Mouse (Mus musculus) cerebellum, postnatal 10 days (tissue): Measurements from ENCODE around the gene Ttc25.
"Not testable (repeated sequence)": the region's sequence is repeated elsewhere in the genome, so short reads cannot be mapped to it uniquely, and the experiment has no call there.

Experiments
- DNase-seq, 2 experiments: peaks; one replicate each; pipeline ENCODE4 v3.0.0; 2021; ENCODE audit warnings: mixed read lengths in 2 of 2

The Ttc25 gene

DNA sequence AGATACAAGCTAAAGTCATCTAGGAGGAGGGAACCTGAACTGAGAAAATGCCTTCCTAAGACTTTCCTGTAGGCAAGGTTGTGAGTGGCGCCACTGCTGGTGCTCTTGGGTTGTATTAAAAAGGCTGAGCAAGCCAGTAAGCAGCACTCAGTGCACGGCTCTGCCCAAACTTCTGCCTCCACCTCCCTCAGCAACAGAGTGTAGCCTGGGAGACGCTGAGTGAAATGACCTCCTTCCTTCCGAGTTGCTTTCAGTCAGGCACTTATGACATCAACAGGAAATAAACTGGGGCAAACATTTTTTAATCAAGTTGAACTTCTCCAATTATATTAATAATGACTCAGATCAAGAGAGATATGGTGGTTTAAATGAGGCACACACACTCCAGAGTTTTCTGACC lies 63.4 kb downstream of the Ttc25 start:
- DNase-seq = no peak

DNA sequence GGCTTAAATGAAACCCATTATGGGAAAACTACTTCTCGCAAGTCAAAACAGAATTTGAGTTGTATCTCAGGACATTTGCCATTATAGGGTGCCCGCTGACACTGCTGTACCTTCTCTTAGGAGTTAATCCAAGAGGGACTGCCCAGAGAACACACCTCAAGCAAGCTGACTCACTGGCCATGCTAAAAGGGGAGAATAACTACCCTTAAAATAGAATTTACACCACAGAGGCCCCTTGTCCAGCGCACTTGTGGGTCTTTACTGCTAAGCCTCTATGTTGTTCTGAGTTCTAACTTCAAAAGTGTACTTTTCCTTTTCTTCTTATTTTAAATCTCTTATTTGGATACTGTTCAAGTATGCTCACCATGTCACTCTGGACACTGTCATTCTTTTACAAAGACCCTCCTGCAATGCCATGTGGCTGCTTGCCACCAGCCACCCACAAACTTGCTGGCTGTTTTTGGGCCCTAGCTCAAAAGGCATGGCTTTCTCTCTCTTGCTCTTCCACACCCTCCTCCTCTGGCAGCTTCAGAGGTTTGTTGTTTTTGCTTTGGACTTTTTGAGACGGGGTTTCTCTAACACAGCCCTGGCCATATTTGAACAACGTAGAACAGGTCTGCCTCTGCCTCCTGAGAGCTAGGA lies 64.1 kb downstream of the Ttc25 start:
- peak in 1 of 2 experiments; percentile 37 for DNase-seq

DNA sequence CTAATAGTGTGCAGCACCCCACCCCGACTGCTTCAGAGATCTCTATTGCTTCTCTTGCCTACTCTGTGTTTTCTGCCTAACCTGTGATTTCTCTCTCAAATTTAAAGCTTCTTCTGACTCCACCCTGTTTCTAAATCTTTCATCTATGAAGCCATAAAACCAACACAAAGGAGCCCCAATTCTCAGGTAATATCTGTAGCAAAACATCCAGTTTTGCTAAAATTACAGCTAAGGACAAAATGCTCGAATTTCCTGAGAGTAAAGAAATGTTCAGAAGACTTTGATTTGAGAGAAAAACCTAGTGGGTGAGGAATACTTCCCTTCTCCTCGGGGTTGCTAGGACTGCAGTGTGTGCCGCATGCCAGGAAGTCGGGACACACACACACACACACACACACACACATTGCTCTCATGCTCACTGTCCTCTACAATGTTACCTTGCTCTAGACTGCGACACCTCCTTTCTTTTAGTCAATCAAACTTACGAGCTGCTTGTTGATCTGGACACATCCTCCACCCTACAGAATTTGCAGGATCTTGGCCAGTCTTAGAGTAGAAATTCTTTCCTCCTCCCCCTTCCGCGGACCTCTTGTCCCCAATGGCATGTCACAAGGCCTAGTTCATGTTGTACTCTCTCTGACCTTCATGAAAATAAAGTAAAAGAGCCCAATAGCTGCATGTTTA lies 64.7 kb downstream of the Ttc25 start:
- DNase-seq = no peak

DNA sequence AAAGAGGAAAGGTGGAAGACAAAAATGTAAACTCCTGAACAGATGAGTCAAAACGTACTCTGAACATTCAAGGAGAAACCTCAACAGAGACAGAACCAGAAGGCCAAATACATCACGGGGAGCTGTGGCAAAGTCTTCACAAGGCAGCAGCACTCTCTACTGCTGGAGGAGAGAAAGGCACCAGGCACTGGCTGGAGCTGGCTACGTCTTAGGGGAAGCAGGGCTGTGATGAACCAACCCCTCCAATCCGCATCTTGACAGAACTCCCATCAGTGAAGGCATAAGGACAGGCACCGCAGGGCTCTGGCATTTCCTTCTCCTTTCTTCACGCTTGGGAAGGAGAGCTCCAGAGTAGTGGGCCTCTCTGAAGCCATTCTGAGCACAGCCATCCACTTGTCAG lies 66.2 kb downstream of the Ttc25 start:
- peak; percentile 70 to 74 for DNase-seq

DNA sequence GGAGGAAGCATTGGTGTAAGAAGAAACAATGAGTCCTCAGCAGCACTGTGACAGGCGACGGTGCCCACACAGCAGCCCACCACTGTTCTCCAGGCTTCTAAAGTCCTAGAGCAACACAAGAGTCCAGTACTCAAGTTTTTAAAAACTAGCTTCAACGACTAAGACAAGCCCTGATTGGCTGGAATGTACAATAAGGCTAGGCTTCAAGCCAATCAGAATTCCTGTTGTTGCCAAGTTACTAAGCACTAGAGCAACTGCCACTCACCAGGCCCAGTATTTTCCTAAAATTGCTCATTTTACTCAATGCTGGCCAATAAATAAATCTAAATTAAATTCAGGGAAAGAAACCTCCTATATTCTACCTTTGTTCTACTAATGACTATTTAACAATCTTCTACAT lies 67.8 kb downstream of the Ttc25 start:
- DNase-seq = peak; percentile 45 to 73

DNA sequence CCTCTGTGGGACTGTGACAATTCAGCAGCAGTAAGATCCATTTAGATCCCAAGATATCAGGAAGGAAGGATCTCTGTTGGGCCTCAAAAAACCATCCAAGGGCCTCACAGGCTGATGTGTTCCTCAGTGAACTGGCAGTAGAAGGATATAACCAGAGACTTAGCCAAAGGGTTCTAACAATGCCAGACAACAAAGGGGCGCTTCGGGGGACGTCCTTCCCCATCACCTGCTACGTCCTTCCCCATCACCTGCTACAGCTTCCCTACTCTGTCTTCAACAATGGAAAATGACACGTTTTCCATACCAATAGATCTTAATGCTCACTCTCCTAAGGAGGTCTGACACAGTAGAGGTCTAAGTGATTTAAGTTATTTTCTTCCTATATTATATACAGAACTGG lies 70.9 kb downstream of the Ttc25 start:
- DNase-seq = no peak

DNA sequence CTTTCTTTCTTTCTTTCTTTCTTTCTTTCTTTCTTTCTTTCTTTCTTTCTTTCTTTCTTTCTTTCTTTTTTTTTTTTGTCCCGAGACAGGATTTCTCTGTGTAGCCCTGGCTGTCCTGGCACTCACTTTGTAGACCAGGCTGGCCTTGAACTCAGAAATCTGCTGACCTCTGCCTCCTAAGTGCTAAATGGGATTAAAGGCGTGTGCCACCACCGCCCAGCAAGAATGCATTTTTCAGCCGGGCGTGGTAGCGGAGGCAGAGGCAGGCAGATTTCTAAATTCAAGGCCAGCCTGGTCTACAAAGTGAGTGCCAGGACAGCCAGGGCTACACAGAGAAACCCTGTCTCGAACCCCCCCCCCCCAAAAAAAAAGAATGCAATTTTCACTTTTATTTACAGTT lies 71.4 kb downstream of the Ttc25 start:
- DNase-seq = not testable (repeated sequence)

DNA sequence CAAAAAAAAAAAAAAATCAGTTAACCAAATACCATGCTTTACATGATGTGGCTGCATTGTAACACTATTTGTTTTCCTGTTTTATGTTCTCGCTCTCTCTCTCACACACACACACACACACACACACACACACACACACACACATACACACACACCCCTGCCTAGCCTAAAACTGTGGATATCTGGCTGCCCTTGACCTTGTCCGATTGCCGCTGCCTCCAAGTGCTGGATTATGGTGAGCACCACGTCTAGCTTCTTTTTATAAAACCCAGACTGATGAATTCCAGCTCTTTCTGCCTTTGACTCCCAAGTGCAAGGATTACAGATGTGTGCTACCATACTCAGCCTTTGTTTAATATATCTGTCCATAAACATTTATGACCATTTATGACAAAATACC lies 72.1 kb downstream of the Ttc25 start:
- DNase-seq = no peak

DNA sequence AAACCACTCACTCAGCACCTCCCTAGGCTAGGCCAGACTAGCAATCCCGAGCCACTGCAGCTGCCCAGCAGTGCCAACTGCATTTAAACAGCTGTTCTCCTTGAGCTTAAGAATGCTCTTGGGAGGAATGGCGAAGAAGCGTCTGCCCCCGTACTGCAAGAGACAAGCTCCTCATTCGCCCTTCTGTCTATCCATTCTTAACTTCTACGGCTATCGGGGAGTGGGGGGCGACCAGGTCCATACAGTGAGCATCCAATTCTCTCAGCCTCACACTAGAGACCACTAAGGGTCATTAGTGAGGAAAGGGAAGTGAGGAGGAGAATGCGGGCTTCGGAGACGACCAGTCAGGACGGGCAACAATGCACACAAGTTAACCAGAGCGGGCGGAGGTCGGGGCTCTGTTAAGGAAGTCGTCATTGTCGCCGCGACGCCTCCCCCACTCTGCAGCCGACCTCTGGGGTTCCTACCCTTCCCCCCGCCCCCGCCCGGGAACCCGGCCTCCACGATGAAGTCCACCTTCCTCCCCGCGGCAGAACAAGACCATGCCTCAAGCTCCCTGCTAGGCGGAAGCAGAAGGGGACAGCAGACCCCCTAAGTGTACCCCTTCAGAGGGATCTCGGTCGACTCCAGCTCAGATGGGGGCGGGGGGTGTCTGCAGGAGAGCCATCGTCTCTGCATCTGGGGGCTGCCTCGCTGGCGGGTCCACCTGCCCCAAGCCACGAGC lies 73.5 kb downstream of the Ttc25 start, which contains the start of gene Nkiras2:
Gene Nkiras2, plus strand, starts transcription at position 484 of the 724 bp plus-strand sequence.
- peak; percentile 79 to 81 for DNase-seq

DNA sequence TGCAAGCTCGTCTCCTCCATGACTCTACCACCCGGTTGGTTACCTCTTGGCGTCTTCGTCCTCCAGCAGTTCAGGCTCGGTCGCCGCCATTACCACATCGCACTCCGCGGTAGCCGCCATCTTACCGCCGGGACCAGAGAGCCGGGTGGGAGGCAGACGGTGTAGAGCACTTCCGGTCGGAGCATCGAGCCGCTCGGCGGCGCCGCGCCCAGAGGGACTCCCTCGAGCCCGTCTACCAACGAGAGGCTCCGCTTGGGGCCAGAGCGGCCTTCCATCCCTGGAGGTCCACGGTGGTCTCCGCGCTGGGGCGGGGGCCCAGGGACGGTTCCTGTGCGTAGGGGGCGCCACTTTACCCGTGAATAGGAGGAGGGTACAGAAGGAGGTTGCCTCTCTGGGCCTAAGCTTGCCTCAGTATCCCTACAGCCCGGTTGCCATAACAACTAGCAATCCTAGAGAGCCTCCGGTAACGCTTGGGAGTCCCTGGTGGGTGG lies 74.1 kb downstream of the Ttc25 start:
- DNase-seq = peak; percentile 98 to 99

DNA sequence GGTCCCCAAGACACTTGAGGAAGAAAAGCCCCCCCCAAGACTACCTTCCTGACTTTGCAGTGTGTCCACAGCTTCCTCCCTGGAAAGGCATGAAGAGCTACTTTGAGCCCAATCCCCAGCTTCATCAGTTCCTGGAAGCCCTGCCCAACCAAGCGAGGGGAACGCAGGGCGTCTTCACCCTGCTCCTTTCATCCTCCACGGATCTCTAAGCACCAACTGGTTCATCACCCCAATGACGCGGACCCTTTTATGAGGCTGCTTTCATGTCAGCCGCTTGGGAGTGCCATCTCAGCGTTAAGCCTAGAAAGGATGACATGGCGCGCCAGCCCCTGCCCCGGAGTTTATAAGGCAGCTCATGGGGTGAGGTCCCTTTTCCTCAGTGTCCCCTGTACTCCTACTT lies 74.6 kb downstream of the Ttc25 start, which contains the start of gene Dnajc7:
Gene Dnajc7, minus strand, starts transcription at position 187 of the 400 bp plus-strand sequence.
- DNase-seq = no peak
